Mouse (Mus musculus): ENCODE data around the gene Bscl2. TPM values are rescaled to one million over a fixed set of nuclear protein-coding genes. Genes with fewer than 3 reads are reported as not detected.
A peak's percentile ranks its signal among the peaks of the same experiment; 100 is the strongest.

Gene Bscl2
- total and polyA plus RNA-seq, 2 experiments from 2014 or later: 104 to 146 TPM

- no peak for TF ChIP-seq CTCF (IDR thresholded peaks at IDR 0.05; ENCODE audit: low read depth)
- Histone ChIP-seq H3K9me3 (ENCODE audit: low read length) (no peaks in the 10 kb centered on the region), H3K4me1 (ENCODE audit: insufficient read depth, low read length) (peaks cover 30% of the 10 kb centered on the region), H3K4me2 (ENCODE audit: low read depth, low read length) (peak overlapping the region; percentile 95), H3K27ac (peak overlapping the region; percentile 99), H3K9ac (replicated peaks; ENCODE audit: low read length) (peak overlapping the region; percentile 98), H3K27me3 (ENCODE audit: insufficient read depth, low read length) (no peaks in the 10 kb centered on the region), H3K36me3 (ENCODE audit: insufficient read depth, low read length) (peaks cover 6% of the 10 kb centered on the region; the same call in 1 of the 2 replicates), H3K4me3 (ENCODE audit: low read length) (peak overlapping the region; percentile 96)
- WGBS: 38% methylated on average over 14 of the region's 14 CpGs
- ATAC-seq: no peak
- no peak for DNase-seq (ENCODE audit: low spot score)
Observed at GRCm38 (mm10) chr19:8818301-8818798, 18.9 kb upstream of the Bscl2 start.

DNA sequence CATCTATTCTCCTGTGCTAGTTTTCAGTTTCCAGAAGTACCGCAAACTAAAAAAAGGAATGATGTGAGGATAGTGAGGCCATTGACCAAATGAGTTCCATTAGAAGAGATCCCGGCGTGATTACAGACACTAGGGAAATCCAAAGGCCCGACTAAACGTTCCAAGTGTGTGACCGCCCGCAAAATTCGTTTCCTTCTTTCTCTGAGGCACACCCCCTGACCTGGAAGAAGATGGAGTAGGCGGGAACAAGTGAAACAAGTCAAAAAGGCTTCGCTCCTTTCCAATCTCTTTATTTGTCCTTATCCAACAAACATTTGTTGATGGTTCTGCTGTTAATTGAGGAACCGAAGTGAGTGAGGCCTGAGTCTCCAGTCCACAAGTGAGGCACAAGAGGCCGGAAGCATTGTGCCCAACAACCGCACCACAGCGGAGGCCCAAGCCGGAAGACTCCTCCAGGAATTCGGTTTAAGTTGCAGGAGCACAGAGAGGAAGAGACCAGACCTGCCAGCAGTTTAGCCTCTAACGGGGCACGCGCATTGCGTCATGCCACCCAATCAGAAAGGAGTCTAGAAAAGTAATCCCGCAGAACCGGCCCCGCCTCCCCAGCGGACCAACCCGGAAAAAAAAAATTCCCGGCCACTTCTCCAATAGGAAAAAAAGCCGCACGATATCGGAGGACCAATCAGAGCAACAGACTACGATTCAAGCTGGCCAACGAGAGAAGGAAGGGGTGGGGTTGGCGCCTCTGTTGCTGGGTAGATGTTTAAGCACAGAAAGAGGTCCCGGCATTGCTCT, 18.3 kb upstream of the Bscl2 start, which contains the start of gene Ttc9c:
Ttc9c (minus strand) TSS at position 533 of the 795 bp plus-strand sequence.
- peak within 1 kb of the TSS; percentile 99 for H3K27ac ChIP-seq
- WGBS: under 1% methylated on average over 33 of the region's 33 CpGs
- TF ChIP-seq CTCF (IDR thresholded peaks at IDR 0.05; ENCODE audit: low read depth): no peak
- peaks cover 10% of the 10 kb centered on the region; the same call in 1 of the 2 replicates for H3K36me3 ChIP-seq (ENCODE audit: insufficient read depth, low read length)
- H3K9me3 ChIP-seq (ENCODE audit: low read length): no peaks in the 10 kb centered on the region
- H3K27me3 ChIP-seq (ENCODE audit: insufficient read depth, low read length): no peaks in the 10 kb centered on the region
- peaks cover 30% of the 10 kb centered on the region for H3K4me1 ChIP-seq (ENCODE audit: insufficient read depth, low read length)
- peak within 1 kb of the TSS; percentile 98 for H3K9ac ChIP-seq (replicated peaks; ENCODE audit: low read length)
- DNase-seq (ENCODE audit: low spot score) (peak; percentile 99), ATAC-seq (peak; percentile 93)
- peak within 1 kb of the TSS; percentile 95 for H3K4me2 ChIP-seq (ENCODE audit: low read depth, low read length)
- H3K4me3 ChIP-seq (ENCODE audit: low read length): peak within 1 kb of the TSS; percentile 96

- peak within 1 kb of the TSS; percentile 99 for H3K27ac ChIP-seq
- H3K27me3 ChIP-seq (ENCODE audit: insufficient read depth, low read length): no peaks in the 10 kb centered on the region
- H3K4me1 ChIP-seq (ENCODE audit: insufficient read depth, low read length): peaks cover 30% of the 10 kb centered on the region
- peak; percentile 96 for ATAC-seq
- peak within 1 kb of the TSS; percentile 96 for H3K4me3 ChIP-seq (ENCODE audit: low read length)
- H3K9ac ChIP-seq (replicated peaks; ENCODE audit: low read length): peak within 1 kb of the TSS; percentile 98
- H3K36me3 ChIP-seq (ENCODE audit: insufficient read depth, low read length): peaks cover 12% of the 10 kb centered on the region
- DNase-seq (ENCODE audit: low spot score): peak; percentile 100
- under 1% methylated on average over 82 of the region's 83 CpGs for WGBS
- no peaks in the 10 kb centered on the region for H3K9me3 ChIP-seq (ENCODE audit: low read length)
- H3K4me2 ChIP-seq (ENCODE audit: low read depth, low read length): peak within 1 kb of the TSS; percentile 95
- TF ChIP-seq CTCF (IDR thresholded peaks at IDR 0.05; ENCODE audit: low read depth): no peak
Observed at GRCm38 (mm10) chr19:8819596-8820423, 17.5 kb upstream of the Bscl2 start, which contains the start of gene Hnrnpul2. Gene Hnrnpul2 (plus strand): TSS chr19:8820010.

GRCm38 (mm10) chr19:8820424-8820956, 16.8 kb upstream of the Bscl2 start:
- Histone ChIP-seq H3K4me3 (ENCODE audit: low read length) (peak overlapping the region; percentile 96), H3K36me3 (ENCODE audit: insufficient read depth, low read length) (peaks cover 19% of the 10 kb centered on the region), H3K27me3 (ENCODE audit: insufficient read depth, low read length) (no peaks in the 10 kb centered on the region), H3K9me3 (ENCODE audit: low read length) (no peaks in the 10 kb centered on the region), H3K9ac (replicated peaks; ENCODE audit: low read length) (peak overlapping the region; percentile 98), H3K4me2 (ENCODE audit: low read depth, low read length) (peak overlapping the region; percentile 95), H3K4me1 (ENCODE audit: insufficient read depth, low read length) (peaks cover 29% of the 10 kb centered on the region), H3K27ac (peak overlapping the region; percentile 99)
- ATAC-seq (no peak), DNase-seq (ENCODE audit: low spot score) (no peak)
- TF ChIP-seq CTCF (IDR thresholded peaks at IDR 0.05; ENCODE audit: low read depth): no peak
- WGBS: under 1% methylated on average over 46 of the region's 48 CpGs

GRCm38 (mm10) chr19:8821146-8821545, 16.1 kb upstream of the Bscl2 start:
- H3K4me1 ChIP-seq (ENCODE audit: insufficient read depth, low read length): peaks cover 25% of the 10 kb centered on the region
- peak overlapping the region; percentile 96 for H3K4me3 ChIP-seq (ENCODE audit: low read length)
- ATAC-seq: no peak
- no peaks in the 10 kb centered on the region for H3K9me3 ChIP-seq (ENCODE audit: low read length)
- H3K4me2 ChIP-seq (ENCODE audit: low read depth, low read length): peak overlapping the region; percentile 95
- peak overlapping the region; percentile 99; the same call in 1 of the 2 replicates for H3K27ac ChIP-seq
- under 1% methylated on average over 7 of the region's 7 CpGs for WGBS
- H3K36me3 ChIP-seq (ENCODE audit: insufficient read depth, low read length): peaks cover 24% of the 10 kb centered on the region
- peak overlapping the region; percentile 98 for H3K9ac ChIP-seq (replicated peaks; ENCODE audit: low read length)
- DNase-seq (ENCODE audit: low spot score): no peak
- no peaks in the 10 kb centered on the region for H3K27me3 ChIP-seq (ENCODE audit: insufficient read depth, low read length)
- TF ChIP-seq CTCF (IDR thresholded peaks at IDR 0.05; ENCODE audit: low read depth): no peak

GRCm38 (mm10) chr19:8822696-8823095, 14.6 kb upstream of the Bscl2 start:
- H3K27ac ChIP-seq: no peak overlapping the region
- H3K4me1 ChIP-seq (ENCODE audit: insufficient read depth, low read length): peaks cover 20% of the 10 kb centered on the region
- peaks cover 34% of the 10 kb centered on the region for H3K36me3 ChIP-seq (ENCODE audit: insufficient read depth, low read length)
- DNase-seq (ENCODE audit: low spot score) (peak; percentile 12), ATAC-seq (no peak)
- H3K4me3 ChIP-seq (ENCODE audit: low read length): peak overlapping the region; percentile 96
- no peak for TF ChIP-seq CTCF (IDR thresholded peaks at IDR 0.05; ENCODE audit: low read depth)
- peak overlapping the region; percentile 95 for H3K4me2 ChIP-seq (ENCODE audit: low read depth, low read length)
- H3K9ac ChIP-seq (replicated peaks; ENCODE audit: low read length): peak overlapping the region; percentile 42; the same call in 1 of the 2 replicates
- H3K9me3 ChIP-seq (ENCODE audit: low read length): no peaks in the 10 kb centered on the region
- no peaks in the 10 kb centered on the region for H3K27me3 ChIP-seq (ENCODE audit: insufficient read depth, low read length)
- WGBS: 50% methylated on average over 8 of the region's 8 CpGs
